Mouse (Mus musculus): ENCODE measurements around the gene Bloc1s5.

- TF ChIP-seq POLR2A (IDR thresholded peaks at IDR 0.05; ENCODE audit: extremely low read depth, insufficient read depth, low read length) (no peak), CTCF (IDR thresholded peaks at IDR 0.05; ENCODE audit: extremely low read depth, insufficient read depth, low read length) (no peak)
Observed at GRCm38 (mm10) chr13:38605353-38605752, 29.6 kb downstream of the Bloc1s5 start.
